Mouse (Mus musculus) brain, embryonic 18.5 days (tissue): ENCODE data around the gene Rhbdl3.
"Not testable (repeated sequence)": the region's sequence is repeated elsewhere in the genome, so short reads cannot be mapped to it uniquely, and the experiment has no call there.

ENCODE experiments used
- DNase-seq: peaks from one replicate; pipeline ENCODE4 v3.0.0-alpha.2; 2012; ENCODE audit warnings: low read depth, low spot score

The Rhbdl3 gene

DNA sequence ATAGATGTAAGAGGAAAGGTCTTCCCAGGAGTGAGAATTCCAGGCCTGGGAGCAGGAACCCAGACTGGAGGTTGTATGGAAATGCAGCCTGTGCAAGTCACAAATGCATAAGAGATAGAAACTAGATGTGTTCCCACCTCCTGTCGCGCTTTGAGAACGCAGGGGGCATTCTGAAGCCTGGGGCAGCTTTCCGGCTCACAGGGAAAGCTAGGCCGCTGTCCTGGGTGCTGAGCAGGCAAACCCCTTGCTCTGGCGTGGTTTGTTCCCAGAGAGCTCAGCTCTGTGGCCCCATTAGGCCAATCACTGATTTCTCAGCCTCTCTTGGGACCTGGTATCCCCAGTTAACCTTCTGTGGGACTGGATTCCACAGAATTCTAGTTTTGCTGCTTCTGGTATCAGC lies 11.9 kb downstream of the Rhbdl3 start:
- DNase-seq: no peak

DNA sequence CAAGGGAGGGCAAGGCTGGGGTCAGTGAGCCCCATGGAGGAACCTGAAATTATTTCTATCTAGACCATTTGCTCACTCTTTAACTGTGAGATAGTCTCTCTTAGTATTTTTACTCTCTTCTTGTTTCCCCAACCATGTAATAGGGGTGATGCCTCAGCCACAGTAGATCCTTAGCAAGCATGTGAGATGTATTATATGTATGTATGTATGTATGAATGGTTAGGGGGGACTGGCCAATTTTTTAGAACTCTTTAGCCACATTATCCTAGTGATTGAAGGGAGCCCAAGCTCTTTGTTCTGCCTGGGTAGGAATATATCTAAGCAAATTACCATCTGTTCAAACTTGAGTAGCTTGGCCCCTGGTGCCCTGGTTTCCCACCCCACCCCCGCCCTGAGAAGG lies 12.8 kb downstream of the Rhbdl3 start:
- DNase-seq: no peak

DNA sequence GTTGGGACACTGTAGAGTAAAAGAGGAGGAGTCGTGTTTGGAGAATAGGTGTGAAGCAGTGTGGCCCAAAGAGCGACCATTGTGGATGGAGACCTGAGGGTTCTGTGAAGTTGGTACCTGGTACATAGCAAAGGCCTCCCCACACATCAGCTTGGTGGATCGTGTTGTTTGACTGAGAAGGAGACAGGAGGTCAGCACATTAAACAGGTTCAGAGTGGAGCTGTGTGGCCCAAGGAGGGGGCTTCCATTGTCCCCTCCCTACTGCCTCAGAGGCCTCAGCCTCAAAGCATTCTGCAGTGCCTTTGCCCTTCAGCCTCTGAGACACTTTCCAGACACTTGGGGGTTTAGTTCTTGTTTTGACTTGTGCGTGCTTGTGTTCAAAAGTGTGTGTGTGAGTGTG lies 13.2 kb downstream of the Rhbdl3 start:
- no peak for DNase-seq

DNA sequence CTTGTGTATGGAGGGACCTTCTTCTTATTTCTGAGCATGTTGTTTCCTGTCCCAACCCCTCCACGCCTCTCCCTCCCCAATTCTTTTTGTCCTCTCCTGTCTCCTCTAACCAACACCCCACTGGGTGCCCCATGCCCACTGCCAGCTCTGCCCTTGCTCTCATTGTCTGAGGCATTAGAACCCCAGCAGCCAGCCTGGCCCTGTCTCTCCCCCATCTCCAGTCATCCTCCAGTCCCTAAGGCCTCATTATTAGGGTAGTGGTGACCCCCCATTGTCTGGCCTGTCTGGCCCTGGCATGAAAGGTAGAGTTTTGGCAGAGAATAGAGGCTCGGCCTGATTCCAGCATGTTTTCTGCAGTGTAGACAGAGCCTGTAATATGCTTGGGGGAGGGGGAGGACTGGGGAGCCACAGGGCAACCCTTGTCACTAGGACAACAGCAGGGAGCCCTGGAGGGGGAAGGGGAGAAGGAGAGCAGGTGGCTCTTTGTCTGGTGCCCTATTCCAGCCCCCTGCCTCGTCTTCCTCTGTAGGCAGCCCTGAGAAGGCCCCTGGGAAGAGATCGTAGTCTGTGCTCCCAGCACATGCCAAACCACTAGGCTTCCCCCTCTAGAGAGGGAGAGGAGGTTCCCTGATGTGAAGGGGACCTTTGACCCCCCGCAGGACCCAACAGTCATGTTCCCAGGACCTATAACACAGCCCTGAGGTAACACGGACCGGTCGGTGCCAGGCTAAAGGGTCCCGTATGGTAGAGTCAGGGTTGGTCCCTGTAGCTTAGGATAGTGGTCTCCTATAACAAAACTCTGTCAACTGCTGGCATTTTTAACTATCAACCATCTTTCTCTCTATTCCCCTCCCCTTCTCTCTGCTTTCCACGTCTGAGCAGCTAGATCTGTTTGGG lies 15.3 kb downstream of the Rhbdl3 start:
- no peak for DNase-seq

DNA sequence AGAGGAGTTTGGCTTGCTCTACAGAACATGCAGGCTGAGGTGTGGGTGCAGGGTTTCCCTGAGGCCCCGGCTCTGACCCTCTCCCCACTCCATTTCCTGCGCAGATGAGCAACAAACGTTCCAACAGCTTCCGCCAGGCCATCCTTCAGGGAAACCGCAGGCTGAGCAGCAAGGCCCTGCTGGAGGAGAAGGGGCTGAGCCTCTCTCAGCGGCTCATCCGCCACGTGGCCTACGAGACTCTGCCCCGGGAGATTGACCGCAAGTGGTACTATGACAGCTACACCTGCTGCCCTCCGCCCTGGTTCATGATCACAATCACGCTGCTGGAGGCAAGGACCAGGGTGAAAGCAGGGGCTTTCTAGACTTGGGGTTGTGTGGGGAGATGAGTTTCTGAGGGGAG lies 22.5 kb downstream of the Rhbdl3 start:
- no peak for DNase-seq

DNA sequence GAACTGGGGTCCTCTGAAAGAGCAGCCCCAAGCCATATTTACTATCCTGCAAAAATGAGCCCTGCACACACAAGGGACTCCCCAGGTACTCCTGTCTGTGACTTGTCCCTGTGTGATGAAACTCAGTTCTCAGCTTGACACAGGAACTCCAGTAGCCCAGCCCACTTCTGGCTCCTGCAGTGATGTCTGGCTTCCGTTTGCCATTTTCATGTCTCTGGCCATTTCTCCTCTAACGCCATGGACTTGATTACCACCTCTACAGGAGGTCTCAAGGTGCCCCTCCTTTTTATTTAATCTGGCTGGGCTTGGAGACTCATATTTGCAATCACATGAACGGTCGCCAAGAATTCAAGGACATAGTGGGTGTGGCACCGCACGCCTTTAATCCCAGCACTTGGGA lies 23.9 kb downstream of the Rhbdl3 start:
- no peak for DNase-seq

DNA sequence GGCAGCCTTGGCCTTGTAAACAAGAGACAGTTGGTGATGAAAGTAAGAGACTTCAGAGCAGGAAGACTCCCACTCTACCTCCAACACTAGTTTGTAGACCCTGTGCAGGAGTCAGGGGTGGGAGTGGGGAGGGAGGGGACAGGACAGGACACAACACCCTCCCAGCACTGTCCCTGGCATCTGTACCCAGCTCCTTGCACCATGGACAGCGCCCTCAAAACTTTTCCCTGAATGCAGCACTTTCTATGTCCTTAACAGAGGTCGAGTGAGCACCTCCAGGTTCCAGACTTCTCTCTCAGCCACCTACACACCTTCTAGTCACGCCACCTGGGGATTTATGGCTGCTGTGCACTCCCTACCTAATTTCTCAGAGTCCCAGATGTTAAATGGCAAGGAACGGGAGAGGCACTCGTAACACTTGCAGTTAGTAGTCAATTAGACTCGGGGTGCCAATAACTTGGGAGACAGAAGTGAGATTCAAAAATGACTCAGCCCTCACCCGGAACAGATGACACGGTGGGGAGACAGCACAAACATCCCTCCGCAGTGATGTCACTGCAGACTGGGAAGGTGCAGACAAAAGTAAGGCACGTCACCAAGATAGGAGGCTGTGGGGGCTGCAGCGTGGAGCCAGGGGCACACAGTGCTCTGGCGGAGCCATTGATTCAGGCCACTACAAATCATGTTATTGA lies 32.1 kb downstream of the Rhbdl3 start:
- no peak for DNase-seq

DNA sequence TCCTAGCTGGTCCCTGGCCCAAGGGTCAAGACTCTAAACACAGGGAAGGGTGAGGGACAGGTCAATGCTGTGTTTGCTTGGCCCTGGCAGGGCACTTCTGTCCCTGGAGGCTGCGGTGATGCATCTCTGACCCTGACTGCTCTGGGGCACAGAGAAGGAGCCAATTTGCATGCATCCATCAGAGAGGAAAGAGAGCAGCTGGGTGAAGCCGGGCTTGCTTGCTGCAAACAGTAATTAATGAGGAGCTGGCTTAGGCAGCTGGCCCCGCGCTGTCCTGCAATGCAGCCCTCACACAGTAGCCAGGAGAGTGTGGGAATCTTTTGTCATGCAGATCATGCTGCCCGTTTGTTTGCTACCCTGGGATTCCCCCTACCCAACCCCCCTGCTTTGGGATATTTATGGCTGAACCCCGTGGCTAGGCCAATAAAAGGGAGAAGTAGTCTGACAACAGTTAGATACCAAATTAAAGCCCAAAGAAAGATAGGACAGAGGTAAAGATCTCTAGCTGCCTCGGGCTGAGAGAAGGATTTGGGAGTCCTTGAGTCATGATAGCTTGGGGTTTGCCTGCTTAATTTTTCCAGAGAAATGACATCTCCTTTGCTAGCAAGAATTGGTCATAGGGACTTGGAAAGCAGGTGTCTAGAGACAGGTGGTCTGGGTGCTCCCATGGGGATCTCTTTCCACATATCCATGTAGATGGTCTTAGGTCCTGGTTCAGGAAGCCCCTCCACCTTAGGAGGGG lies 35.1 kb downstream of the Rhbdl3 start:
- peak; percentile 30 for DNase-seq

DNA sequence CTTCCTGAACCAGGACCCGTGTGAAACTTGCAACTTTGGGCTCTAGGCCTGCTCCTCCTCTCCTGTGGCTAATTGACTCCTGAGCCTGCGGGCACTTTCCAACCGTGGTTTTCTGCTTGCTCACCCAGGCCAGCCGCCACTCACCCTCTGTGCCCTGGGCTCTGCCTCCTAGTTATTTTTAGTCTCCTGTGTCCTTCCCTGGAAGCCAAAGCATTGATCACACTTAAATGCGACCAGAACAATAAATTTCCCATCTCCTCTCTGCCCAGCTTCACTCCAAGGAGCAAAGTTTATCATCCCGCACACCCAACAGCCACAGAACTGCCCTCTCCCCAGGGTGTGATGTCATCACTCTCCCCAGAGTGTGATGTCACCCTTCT lies 35.6 kb downstream of the Rhbdl3 start:
- DNase-seq: no peak

DNA sequence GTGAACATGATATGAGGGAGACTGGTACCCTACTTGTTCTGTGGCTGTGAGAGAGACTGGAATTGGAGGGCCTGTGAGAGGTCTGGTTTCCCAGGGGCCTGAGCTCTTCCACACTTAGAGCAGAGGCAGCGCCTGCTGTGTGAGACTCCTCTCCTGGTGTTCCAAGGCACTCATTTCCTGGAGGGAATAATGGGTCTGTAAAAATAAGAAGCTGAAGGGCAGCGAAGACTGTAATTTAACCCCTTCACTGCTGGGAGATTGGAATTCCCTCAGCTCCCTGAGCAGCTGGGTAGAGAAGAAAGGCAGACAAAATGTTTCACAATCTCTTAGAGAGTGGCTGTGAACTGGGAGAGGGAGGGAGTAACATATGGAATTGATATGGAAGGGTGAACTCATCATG lies 41.8 kb downstream of the Rhbdl3 start:
- no peak for DNase-seq

DNA sequence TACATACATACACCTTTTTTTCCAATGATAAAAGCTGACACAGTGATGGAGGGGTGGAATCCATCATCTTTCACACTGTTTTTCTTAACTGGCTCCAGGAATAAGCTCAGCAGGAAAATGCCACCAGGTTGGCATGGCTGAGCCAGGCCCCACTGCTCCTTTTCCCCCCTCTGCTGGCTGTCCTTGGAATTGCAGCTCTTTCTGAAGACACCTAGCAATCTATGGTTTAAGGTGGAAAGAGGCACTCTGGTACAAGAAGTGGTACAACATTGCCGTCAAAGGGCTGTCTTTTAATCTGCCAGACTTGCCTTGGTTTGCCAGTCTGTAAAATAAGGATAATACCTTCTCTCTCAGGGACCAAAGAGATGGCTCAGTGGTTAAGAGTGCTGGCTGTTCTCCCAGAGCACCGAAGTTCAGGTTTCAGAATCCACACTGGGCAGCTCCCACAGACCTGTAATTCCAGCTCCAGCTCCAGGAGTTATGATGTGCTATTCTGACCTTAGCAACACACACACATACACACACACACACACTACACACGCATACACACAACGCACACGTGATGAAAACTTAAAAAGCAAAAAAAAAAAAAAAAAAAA lies 51.2 kb downstream of the Rhbdl3 start:
- DNase-seq: peak; percentile 54

DNA sequence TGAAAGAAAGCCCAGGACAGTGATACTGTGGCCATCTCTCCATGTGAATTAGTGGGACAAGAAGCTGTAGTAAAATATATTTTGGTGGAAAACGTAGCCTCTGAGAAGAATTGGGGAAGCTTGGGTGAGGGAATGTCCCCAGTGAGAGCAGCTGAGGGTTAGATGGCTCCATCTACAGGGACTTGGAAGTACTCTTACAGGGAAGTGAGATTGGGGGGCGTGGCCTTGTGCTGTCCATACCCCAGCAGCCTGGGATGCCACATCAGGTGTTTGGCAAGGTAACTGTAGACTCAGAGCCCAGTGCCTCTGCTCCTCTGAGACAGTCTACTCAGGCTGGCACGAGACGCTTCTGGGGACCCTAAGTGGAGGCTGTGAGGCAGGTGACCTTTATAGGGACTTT lies 54.1 kb downstream of the Rhbdl3 start:
- DNase-seq: no peak

DNA sequence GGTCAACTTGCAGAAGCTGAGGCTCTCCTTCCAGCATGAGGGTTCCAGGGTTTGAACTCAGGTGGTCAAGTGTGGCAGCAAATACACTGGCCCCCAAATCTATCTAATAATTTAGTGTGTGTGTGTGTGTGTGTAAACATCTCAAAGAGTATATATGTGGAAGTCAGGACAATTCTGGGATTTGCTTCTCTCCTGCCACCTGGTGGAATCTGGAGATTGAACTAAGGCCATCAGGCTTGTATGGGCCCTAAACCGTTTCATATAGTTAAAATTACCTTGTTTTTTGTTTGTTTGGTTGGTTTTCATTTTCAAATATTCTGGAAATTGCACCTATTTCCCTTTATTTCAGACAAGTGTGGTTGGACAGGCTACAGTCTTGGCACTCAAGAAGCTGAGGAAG lies 68.2 kb downstream of the Rhbdl3 start:
- no peak for DNase-seq

DNA sequence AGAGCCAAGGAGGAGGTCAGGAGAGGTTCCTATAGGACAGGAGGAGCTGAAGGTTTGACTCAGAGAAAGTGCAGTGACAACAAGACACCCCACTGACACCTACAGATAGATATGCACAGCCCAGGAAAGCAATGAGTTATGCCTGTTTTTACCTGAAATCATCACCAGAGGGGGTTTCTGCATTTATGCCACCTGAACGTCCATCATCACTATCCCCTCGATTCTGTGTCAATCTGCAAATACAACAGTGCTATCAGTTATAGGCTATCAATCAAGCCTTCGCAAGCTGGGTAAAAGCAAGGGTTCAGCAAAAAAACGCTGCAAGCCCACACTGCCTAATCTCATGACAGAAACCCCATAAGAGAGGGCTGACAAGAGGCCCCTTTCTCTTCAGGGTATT lies 75.9 kb downstream of the Rhbdl3 start:
- no peak for DNase-seq

DNA sequence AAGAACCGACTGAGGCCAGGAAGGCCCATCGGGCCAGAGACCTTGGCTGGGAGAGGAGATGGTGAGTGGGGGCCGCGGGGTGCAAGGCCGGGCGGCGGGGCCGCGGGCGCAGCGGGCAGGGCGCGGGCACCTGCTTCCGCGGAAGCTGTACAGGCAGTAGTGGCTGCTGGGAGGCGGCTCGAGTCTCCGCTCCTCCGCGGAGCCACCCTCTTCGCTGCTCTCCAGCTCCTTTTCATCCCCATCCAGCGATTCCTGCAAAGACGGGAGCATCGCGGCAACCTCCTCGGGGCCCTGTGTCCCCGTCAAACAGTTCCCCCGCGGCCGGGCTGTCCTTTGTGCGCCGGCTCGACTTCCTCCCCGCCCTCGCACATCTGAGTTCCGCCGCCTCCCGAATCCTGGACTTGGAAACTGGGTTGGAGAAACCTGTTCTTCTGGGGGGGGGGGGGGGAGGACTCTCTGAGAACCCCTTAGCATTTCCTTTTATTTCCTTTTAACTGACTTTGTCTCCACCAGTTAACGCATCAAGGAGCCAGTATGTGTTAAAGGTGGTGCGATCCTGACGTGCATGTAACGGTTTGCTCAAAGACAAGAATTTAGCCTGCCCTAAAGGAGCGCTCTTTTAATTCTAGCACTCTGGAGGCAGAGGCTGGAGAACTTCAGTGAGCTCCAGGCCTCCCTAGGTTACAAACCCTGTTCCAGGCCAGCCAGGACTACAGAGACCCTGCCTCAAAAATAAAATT lies 77.2 kb downstream of the Rhbdl3 start, which contains the start of gene 5730455P16Rik:
TSS of gene 5730455P16Rik (minus strand) at position 323 of the 740 bp plus-strand sequence.
- DNase-seq: peak; percentile 64

DNA sequence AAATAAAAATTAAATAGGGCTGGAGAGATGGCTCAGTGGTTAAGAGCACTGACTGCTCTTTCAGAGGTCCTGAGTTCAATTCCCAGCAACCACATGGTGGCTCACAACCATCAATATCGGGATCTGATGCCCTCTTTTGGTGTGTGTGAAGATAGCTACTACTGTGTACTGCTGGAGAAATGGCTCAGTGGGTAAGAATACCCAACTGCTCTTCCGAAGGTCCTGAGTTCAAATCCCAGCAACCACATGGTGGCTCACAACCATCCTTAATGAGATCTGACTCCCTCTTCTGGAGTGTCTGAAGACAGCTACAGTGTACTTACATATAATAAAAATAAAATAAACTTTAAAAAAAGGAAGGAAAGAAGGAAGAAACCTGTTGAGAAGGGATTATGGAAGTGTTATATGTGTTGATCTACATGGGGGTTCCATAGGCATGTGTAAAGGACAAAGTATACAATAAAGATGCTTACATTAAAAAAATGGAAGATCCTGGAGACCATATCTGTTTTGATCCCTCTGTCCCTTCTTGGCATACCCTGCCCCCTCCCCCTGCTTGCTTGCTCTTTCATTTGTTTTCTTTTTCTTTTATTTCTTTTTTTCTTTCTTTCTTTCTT lies 77.8 kb downstream of the Rhbdl3 start:
- DNase-seq: not testable (repeated sequence)

DNA sequence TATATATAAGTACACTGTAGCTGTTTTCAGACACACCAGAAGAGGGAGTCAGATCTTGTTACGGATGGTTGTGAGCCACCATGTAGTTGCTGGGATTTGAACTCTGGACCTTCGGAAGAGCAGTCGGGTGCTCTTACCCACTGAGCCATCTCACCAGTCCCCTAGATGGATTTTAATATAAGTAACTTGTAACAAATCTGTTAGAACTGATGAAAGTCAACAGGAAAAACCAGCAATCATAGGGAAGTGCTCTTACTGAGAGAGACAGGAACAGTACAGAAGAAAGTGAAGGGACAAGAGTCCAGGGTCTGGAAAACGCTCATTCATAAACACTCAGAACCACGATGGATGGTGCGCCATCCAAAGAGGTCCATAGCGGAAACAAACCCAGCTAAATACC lies 78.5 kb downstream of the Rhbdl3 start:
- DNase-seq: not testable (repeated sequence)

DNA sequence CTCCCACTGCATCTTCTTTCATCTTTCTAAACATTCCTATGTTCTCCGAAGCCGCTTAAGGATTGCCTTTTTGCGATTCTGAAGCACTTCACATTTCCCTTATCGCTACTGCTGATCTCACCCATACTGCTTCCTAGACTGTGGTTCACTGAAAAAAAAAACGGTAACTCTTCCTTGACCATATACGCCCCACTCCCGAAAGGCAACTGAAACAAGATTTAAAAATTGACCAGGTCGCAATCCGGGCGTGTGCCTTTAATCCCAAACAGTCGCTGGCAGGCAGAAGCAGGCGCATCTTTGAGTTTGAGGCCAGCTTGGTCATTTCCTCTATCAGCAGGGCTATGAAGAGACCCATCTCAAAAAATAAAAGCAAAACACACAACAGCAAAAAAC lies 81.9 kb downstream of the Rhbdl3 start:
- DNase-seq: no peak

DNA sequence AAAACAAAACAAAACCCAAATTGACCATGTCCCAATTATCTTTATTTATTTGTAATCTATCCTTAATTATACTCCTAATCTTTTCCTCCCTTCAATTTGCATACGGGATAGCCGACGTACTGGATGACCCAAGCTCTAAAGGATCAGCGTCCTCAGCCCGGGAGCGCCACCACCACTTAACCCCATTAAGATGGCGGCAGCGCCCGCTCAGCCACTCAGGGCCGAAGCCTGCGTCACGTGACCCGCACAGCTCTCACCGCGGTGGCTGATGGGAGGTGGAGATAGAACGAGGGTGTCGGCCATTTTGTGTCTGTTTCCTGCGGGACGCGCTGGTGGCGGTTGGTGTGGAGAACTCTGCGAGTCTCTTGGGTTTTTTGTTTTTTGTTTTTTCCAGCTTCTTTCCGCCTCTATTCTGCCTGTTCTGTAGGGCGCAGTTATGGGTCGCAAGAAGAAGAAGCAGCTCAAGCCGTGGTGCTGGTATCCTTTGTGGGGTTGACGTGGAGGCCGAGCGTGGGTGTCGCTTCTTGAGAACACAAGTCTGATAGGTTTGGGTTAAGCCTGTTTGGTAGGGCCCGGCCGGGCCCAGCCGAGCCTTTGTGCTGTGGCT lies 82.4 kb downstream of the Rhbdl3 start, which contains the start of gene Zfp207:
TSS of gene Zfp207 (plus strand) at position 261 of the 607 bp plus-strand sequence.
- DNase-seq: peak; percentile 91

DNA sequence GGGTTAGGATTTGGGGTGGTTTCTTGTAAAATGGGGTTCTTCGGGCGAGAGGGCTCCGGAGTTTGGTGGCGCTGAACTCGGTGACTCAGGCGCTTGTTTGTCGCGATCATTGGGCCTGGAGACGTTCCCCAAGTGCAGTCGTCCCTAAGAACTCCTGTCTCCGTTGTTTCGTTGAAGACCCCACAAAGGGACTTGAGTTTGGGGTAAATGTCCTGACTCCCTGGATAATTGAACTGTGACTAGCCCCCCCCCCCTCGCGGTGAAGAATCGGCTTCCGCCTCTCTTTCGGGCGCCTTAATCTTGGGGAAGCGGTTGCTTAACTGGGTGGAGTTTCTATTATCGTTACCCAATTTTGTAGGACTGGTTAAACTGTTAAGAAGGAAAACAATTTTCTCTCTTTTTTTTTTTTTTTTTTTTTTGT lies 82.9 kb downstream of the Rhbdl3 start:
- peak; percentile 14 for DNase-seq
